Comparison of ENCODE assay signal across 17 mouse cellular contexts in the genomic region with DNA sequence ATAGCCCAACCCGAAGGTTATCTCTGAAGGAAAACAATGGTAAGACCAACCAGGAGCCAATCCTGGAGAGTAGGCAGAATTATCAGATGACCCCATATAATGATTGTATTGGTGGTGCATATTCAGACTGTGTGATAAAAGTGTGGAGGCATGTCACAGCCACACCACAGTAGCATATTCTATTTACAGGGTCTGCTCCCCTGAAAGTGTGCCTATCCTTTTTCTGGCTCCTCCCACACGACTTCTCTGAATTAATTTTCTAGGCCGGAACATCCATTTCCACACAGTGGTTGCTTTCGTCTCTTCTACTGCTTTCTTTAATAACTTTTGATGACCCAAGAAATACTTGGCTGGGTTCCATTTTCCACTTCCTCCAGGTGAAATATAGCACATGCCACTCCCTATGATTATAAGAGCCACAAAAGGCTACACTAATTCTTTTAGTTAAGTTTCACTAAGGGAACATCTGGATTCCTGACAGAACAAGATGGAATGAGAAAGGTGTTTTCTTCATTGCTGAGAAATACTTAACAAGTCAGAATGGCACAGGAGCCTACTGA. TPM values are rescaled to one million over a fixed set of nuclear protein-coding genes. Genes with fewer than 3 reads are reported as not detected.
A peak's percentile ranks its signal among the peaks of the same experiment; 100 is the strongest.
DNase-seq lines count a peak whose midpoint lies in the region; ATAC-seq lines count a peak whose summit lies in the region.
"Had no signal": no experiment of that assay in that cellular context is flagged by ENCODE, and none has a peak within 500 bp of the region (broad histone marks: within the 10 kb centered on the region; RNA-seq: fewer than 3 reads in every experiment).

No protein-coding gene starts in this region.

- peak; percentile 20 for DNase-seq in right cerebral cortex, adult 18-20 months
- DNase-seq in right cerebral cortex, postnatal 14 days: no peak
- DNase-seq in cerebellum, adult 8-10 months: no peak
- no peak for DNase-seq in urinary bladder, postnatal 10 days (ENCODE audit: low spot score)
- DNase-seq in adrenal gland, postnatal 36 days: no peak
- DNase-seq: adrenal gland, postnatal 25 days; cerebellum, adult 11 months; cerebellum, postnatal 14 days; embryo, embryonic 11 days; kidney, adult 18-20 months; retina, postnatal 1 day; right cerebral cortex, postnatal 4 days; thymus, adult 2 months had no signal

- ATAC-seq in common myeloid progenitor, adult 5-6 weeks (replicated peaks; ENCODE audit: low read depth, poor library complexity, severe bottlenecking): 0 out of 2 replicates have a peak, but pooled peaks have one; percentile 11
- peak; percentile 29 for ATAC-seq in megakaryocyte, adult 5-6 weeks (ENCODE audit: poor library complexity, severe bottlenecking)
- ATAC-seq: forebrain, embryonic 13.5 days; midbrain, embryonic 15.5 days had no signal

RNA-seq across cellular contexts. Expression of a gene that starts 10.4 kb away (rescaled TPM):
- 20.0 and 20.2 TPM in 2 replicates for total RNA-seq in common myeloid progenitor, adult 5-6 weeks (2017)
- total RNA-seq in megakaryocyte, adult 5-6 weeks (2015): 16.9 and 19.7 TPM in 2 replicates
- total RNA-seq in megakaryocyte, adult 5-6 weeks (2017): 15.4 and 18.8 TPM in 2 replicates
- total RNA-seq in adrenal gland, postnatal 36 days (2021): 10 to 100 TPM; 20.5 to 26.4 TPM
